Mouse (Mus musculus): ENCODE measurements around the gene Mrpl1. TPM values are rescaled to one million over a fixed set of nuclear protein-coding genes. Genes with fewer than 3 reads are reported as not detected.
A peak's percentile ranks its signal among the peaks of the same experiment; 100 is the strongest.

The Mrpl1 gene
- 20.9 and 23.5 TPM in 2 replicates for polyA plus RNA-seq (2015; fragmentation: Nextera tagmentation; extraction: Ambion mirVana)

DNA sequence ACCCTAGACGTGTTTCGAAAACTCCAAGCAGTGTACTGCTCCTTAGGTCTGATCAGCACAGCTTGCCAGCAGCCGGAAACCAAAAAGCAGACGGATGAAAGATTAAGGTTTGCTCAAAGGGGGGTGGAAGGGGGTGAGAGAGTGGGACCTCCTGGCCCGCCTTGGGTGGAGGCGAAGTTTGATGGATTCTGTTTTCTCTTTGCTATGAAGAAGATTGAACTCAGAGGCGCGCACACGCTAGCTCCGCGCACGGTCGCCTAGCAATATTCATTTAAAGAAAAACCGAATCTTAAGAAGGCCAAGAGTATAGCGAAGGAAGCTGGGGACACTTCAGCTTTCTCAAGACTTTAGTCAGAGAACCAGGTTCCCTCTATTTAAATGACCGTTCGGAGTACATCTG, at the start of gene Mrpl1:
TSS of gene Mrpl1 (plus strand) at position 35 of the 400 bp plus-strand sequence.
- peak within 1 kb of the TSS; percentile 83 for H3K9ac ChIP-seq (ENCODE audit: low read length)
- WGBS: 2% methylated on average over 17 of the region's 17 CpGs
- H3K4me3 ChIP-seq (ENCODE audit: low read length): peak within 1 kb of the TSS; percentile 76
- peaks cover 19% of the 10 kb centered on the region for H3K4me1 ChIP-seq (ENCODE audit: control insufficient read depth, insufficient read depth, low read length)
- H3K4me2 ChIP-seq (ENCODE audit: low read depth, low read length): peak within 1 kb of the TSS; percentile 66
- peak within 1 kb of the TSS; percentile 66 for H3K27ac ChIP-seq (ENCODE audit: low read length)
- H3K9me3 ChIP-seq (replicated peaks; ENCODE audit: control insufficient read depth, low read length): no peaks in the 10 kb centered on the region
- no peaks in the 10 kb centered on the region for H3K27me3 ChIP-seq (ENCODE audit: control insufficient read depth, insufficient read depth, low read length)
- H3K36me3 ChIP-seq (ENCODE audit: control insufficient read depth, insufficient read depth): peaks cover 3% of the 10 kb centered on the region; the same call in 1 of the 2 replicates
- ATAC-seq (replicated peaks; ENCODE audit: extremely low read depth, insufficient read depth, low FRiP score): peak; percentile 66

DNA sequence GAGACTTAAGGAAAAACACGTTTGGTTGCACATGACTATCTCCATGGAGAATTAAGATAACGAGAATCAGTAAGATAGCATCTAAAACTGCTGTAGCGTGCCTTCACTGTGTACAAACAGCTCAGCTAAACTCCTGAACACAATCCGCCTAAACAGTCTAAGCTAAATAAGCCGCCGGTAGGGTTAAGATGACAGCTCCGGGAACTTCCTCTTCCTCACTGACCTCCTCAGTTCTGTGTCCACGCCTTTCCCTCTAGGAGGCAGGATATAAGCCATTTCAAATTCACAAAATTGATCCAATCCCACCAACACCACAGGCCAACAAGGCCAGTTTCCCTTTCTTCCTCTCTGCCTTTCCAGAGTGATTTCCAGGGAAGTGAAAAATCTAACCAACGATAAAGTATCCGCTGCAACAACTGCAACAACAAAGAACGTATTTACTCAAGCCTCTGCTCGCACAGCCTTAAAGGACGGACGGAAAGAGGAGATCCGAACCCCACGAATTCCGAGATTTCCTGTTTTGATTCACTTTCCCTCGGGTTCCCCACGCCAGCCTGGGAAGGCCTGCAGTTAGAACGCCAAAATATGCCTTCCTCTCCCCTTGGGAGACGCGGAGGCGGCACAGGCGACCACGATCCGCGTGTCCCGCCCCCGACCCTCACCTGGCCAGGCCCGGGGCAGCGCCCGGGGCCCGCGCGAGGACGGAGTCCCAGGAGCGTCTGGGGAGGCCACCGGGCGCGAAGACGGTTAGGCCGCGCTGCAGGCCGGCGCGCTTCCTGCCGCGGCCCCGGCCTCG, 48.6 kb upstream of the Mrpl1 start:
- no peaks in the 10 kb centered on the region for H3K36me3 ChIP-seq (ENCODE audit: control insufficient read depth, insufficient read depth)
- H3K4me1 ChIP-seq (ENCODE audit: control insufficient read depth, insufficient read depth, low read length): peaks cover 23% of the 10 kb centered on the region
- H3K9ac ChIP-seq (ENCODE audit: low read length): peak overlapping the region; percentile 99
- H3K27me3 ChIP-seq (ENCODE audit: control insufficient read depth, insufficient read depth, low read length): no peaks in the 10 kb centered on the region
- under 1% methylated on average over 50 of the region's 50 CpGs for WGBS
- peak overlapping the region; percentile 98 for H3K27ac ChIP-seq (ENCODE audit: low read length)
- H3K4me2 ChIP-seq (ENCODE audit: low read depth, low read length): peak overlapping the region; percentile 72
- H3K4me3 ChIP-seq (ENCODE audit: low read length): peak overlapping the region; percentile 96
- ATAC-seq (replicated peaks; ENCODE audit: extremely low read depth, insufficient read depth, low FRiP score): no peak
- no peaks in the 10 kb centered on the region for H3K9me3 ChIP-seq (replicated peaks; ENCODE audit: control insufficient read depth, low read length)

DNA sequence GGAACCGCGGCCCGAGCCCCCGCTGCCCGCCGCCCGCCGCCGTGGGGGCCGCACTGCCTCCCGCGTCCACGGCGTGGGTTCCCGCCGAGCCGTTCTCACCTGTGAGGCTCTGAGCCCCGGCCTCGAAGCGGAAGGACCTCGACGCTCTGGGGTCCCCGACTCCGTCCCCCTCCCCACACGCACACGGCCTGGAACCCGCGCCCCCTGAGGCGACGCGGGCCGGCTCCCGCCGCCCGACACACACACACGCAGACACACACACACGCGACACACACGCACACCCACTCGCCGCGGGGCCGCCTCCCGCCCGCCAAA, 48.1 kb upstream of the Mrpl1 start:
- Histone ChIP-seq H3K9ac (ENCODE audit: low read length) (peak overlapping the region; percentile 99), H3K27ac (ENCODE audit: low read length) (peak overlapping the region; percentile 98), H3K4me3 (ENCODE audit: low read length) (peak overlapping the region; percentile 96), H3K4me2 (ENCODE audit: low read depth, low read length) (peak overlapping the region; percentile 72), H3K36me3 (ENCODE audit: control insufficient read depth, insufficient read depth) (no peaks in the 10 kb centered on the region), H3K4me1 (ENCODE audit: control insufficient read depth, insufficient read depth, low read length) (peaks cover 23% of the 10 kb centered on the region), H3K27me3 (ENCODE audit: control insufficient read depth, insufficient read depth, low read length) (no peaks in the 10 kb centered on the region), H3K9me3 (replicated peaks; ENCODE audit: control insufficient read depth, low read length) (no peaks in the 10 kb centered on the region)
- 0% methylated on average over 33 of the region's 45 CpGs for WGBS
- no peak for ATAC-seq (replicated peaks; ENCODE audit: extremely low read depth, insufficient read depth, low FRiP score)

DNA sequence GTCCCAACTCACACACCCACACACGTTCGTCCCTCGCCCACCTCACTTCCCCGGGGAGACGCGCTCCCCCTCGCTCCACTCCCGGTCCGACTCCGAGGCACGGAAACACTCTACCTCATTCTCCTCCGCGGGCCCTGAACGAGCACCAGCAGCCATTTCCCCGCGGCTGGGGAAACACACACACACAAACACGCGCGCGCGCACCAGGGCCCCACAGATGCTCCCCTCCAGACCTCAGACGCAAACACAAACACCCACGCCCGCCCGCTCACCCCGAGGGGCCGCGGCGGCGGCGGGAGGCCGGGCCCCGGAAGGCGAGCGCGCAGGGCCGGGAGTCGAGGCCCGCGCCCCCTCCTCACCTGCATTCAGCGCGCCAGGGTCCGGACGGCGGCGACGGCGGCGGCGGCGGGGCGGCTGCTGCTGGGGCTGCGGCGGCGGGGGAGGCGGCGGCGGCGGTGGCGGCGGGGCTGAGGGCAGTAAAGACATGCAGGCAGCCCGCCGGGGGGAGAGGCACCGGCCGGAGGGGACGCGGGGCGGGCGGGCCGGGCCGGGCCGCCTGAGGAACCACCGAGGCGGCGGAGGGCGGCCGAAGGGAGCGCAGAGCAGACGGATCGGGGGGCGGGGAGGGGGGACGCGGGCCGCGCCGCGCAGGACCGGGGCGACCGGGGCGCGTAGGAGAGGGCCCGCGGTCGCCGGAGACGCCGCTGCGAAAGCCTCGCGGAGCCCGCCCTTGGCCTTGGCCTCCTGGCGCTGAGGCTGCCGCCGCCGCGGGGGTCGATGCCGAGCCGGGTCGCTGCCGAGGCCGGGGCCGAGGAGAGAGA, 47.5 kb upstream of the Mrpl1 start:
- Histone ChIP-seq H3K4me3 (ENCODE audit: low read length) (peak overlapping the region; percentile 96), H3K9me3 (replicated peaks; ENCODE audit: control insufficient read depth, low read length) (peaks cover 3% of the 10 kb centered on the region; the same call in 1 of the 2 replicates), H3K9ac (ENCODE audit: low read length) (peak overlapping the region; percentile 99), H3K4me2 (ENCODE audit: low read depth, low read length) (peak overlapping the region; percentile 72), H3K36me3 (ENCODE audit: control insufficient read depth, insufficient read depth) (no peaks in the 10 kb centered on the region), H3K27me3 (ENCODE audit: control insufficient read depth, insufficient read depth, low read length) (no peaks in the 10 kb centered on the region), H3K27ac (ENCODE audit: low read length) (peak overlapping the region; percentile 98), H3K4me1 (ENCODE audit: control insufficient read depth, insufficient read depth, low read length) (peaks cover 23% of the 10 kb centered on the region)
- ATAC-seq (replicated peaks; ENCODE audit: extremely low read depth, insufficient read depth, low FRiP score): peak; percentile 21
- WGBS: under 1% methylated on average over 68 of the region's 114 CpGs

DNA sequence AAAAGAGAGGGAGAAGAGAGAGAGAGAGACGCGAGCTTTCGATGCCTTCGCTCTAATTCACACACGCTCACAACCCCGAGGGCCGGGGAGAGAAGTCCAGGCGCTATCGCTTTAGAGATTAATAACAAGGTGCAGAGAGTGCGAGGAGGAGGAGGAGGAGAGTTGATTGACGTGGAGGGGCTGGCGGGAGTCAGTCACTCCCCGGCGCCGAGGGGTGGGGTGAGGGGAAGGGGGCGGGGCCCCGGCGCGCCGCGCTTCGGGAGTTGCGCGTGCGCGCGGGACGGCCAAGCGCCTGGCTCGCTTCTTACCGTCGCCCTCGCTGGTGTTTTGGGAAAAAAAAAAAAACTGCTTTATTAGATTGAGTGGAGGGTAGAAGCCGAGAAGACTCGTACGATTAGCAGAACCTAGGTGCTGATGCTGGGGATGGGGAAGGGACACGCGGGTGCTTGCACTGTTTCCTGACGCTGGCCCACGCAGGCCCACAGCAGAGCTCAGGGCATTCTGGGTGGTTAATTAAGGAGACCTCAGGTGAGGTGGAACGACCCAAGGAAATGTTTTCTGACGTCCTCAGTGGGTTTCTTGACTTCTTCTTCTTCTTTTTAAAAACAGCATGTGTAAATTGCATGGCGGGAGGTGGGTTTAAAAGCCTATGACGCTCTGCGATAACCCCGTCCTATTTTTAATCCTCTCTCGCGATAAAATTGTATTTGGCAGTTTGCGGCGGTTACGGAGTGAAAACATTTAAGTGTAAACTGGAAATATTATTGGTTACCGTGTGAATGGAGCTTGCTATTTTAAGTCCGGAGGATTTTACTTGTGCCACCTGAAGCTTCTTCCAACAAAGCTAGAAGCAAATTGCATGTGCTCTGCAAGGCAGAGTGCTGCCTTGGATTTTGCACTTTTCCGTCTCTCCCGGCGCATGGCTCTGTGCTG, 46.6 kb upstream of the Mrpl1 start:
- ATAC-seq (replicated peaks; ENCODE audit: extremely low read depth, insufficient read depth, low FRiP score): peak; percentile 88
- peak overlapping the region; percentile 96 for H3K4me3 ChIP-seq (ENCODE audit: low read length)
- peaks cover 23% of the 10 kb centered on the region for H3K4me1 ChIP-seq (ENCODE audit: control insufficient read depth, insufficient read depth, low read length)
- peak overlapping the region; percentile 72 for H3K4me2 ChIP-seq (ENCODE audit: low read depth, low read length)
- no peaks in the 10 kb centered on the region for H3K36me3 ChIP-seq (ENCODE audit: control insufficient read depth, insufficient read depth)
- WGBS: under 1% methylated on average over 56 of the region's 56 CpGs
- H3K9ac ChIP-seq (ENCODE audit: low read length): peak overlapping the region; percentile 99
- H3K27ac ChIP-seq (ENCODE audit: low read length): peak overlapping the region; percentile 98
- no peaks in the 10 kb centered on the region for H3K27me3 ChIP-seq (ENCODE audit: control insufficient read depth, insufficient read depth, low read length)
- H3K9me3 ChIP-seq (replicated peaks; ENCODE audit: control insufficient read depth, low read length): peaks cover 4% of the 10 kb centered on the region; the same call in 1 of the 2 replicates

DNA sequence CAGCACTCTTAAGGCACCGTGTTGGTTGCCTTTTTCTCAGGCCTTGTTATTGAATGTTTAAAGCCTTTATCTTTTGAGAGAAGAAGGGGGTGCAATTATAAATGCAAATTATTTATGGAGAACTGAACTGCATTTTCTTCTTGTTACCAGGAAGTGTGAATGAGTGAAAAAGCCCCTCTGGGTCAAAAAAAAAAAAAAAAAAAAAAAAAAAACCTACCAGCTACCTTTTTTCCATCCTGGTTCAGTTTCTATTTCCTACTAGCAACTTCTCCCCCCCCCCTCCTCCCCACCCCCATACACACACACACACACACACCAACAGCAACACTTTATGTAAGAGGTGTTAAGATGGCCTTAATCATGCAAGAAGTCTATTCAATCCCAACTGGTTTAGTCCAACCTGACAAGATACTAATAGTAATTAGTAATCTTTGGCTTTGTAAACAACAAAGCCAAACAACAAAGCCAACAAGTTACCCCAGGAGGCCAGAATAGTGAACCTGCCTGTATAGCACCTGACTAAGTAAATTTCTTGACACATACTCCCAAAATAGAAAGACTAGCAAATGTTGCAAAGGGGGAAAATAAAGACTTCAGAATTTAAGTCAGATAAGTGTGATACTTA, 45.8 kb upstream of the Mrpl1 start:
- Histone ChIP-seq H3K9me3 (replicated peaks; ENCODE audit: control insufficient read depth, low read length) (peaks cover 4% of the 10 kb centered on the region; the same call in 1 of the 2 replicates), H3K9ac (ENCODE audit: low read length) (peak overlapping the region; percentile 76), H3K4me2 (ENCODE audit: low read depth, low read length) (peak overlapping the region; percentile 72), H3K27ac (ENCODE audit: low read length) (peak overlapping the region; percentile 98), H3K4me1 (ENCODE audit: control insufficient read depth, insufficient read depth, low read length) (peaks cover 23% of the 10 kb centered on the region), H3K27me3 (ENCODE audit: control insufficient read depth, insufficient read depth, low read length) (no peaks in the 10 kb centered on the region), H3K4me3 (ENCODE audit: low read length) (peak overlapping the region; percentile 96), H3K36me3 (ENCODE audit: control insufficient read depth, insufficient read depth) (no peaks in the 10 kb centered on the region)
- ATAC-seq (replicated peaks; ENCODE audit: extremely low read depth, insufficient read depth, low FRiP score): no peak
- 0% methylated on average over 1 of the region's 1 CpGs for WGBS

DNA sequence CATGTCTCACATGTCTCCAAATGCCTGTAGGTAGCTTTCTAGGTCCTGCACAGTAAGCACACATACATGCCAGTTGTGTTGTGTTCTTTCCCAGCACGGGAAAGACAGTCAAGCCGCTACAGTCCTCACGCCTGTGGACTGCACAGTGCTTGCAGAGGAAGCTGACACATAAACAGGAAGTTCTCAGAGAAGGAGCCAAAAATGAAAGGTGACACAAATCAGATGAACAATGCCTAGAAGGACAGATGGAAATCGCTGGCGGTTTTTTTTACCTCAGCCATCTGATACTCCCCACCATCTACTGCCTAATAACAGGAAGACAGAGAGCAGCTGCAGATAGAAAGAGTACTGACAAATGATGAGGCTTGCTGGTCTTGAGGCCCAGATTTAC, 45.3 kb upstream of the Mrpl1 start, which contains the start of gene Cnot6l:
TSS of gene Cnot6l (minus strand) at position 151 of the 391 bp plus-strand sequence.
- Histone ChIP-seq H3K4me1 (ENCODE audit: control insufficient read depth, insufficient read depth, low read length) (peaks cover 23% of the 10 kb centered on the region), H3K36me3 (ENCODE audit: control insufficient read depth, insufficient read depth) (no peaks in the 10 kb centered on the region), H3K9me3 (replicated peaks; ENCODE audit: control insufficient read depth, low read length) (peaks cover 4% of the 10 kb centered on the region; the same call in 1 of the 2 replicates), H3K4me2 (ENCODE audit: low read depth, low read length) (peak within 1 kb of the TSS; percentile 72), H3K27ac (ENCODE audit: low read length) (peak within 1 kb of the TSS; percentile 98), H3K9ac (ENCODE audit: low read length) (peak within 1 kb of the TSS; percentile 76), H3K27me3 (ENCODE audit: control insufficient read depth, insufficient read depth, low read length) (no peaks in the 10 kb centered on the region), H3K4me3 (ENCODE audit: low read length) (peak within 1 kb of the TSS; percentile 96)
- 27% methylated on average over 5 of the region's 5 CpGs for WGBS
- ATAC-seq (replicated peaks; ENCODE audit: extremely low read depth, insufficient read depth, low FRiP score): no peak

DNA sequence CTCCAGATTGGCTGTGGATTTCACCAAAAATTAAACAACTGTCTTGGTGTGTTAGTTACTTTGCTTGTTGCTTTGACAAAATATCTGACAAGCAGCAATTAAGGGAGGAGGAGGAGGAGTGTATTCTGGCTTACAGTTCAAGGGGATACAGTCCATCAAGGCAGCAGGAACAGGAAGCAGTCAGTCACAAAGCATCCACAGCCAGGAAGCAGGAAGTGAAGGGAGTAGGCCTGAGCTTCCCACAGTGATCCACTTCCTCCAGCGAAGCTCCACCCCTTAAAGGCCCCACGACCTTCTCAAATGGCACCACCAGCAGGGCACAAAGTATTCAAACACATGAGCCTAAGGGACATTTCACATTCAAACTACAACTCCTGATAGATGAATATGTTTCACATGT, 42.5 kb upstream of the Mrpl1 start:
- H3K4me1 ChIP-seq (ENCODE audit: control insufficient read depth, insufficient read depth, low read length): peaks cover 14% of the 10 kb centered on the region
- H3K4me2 ChIP-seq (ENCODE audit: low read depth, low read length): no peak overlapping the region
- no peaks in the 10 kb centered on the region for H3K36me3 ChIP-seq (ENCODE audit: control insufficient read depth, insufficient read depth)
- no peak overlapping the region for H3K9ac ChIP-seq (ENCODE audit: low read length)
- H3K9me3 ChIP-seq (replicated peaks; ENCODE audit: control insufficient read depth, low read length): peaks cover 4% of the 10 kb centered on the region; the same call in 1 of the 2 replicates
- no peak for ATAC-seq (replicated peaks; ENCODE audit: extremely low read depth, insufficient read depth, low FRiP score)
- H3K4me3 ChIP-seq (ENCODE audit: low read length): no peak overlapping the region
- H3K27me3 ChIP-seq (ENCODE audit: control insufficient read depth, insufficient read depth, low read length): no peaks in the 10 kb centered on the region
- no peak overlapping the region for H3K27ac ChIP-seq (ENCODE audit: low read length)
- 63% methylated on average over 2 of the region's 2 CpGs for WGBS

Data from heart, embryonic 16.5 days (tissue).